Mouse (Mus musculus): ENCODE data around the gene Ttn.

DNA sequence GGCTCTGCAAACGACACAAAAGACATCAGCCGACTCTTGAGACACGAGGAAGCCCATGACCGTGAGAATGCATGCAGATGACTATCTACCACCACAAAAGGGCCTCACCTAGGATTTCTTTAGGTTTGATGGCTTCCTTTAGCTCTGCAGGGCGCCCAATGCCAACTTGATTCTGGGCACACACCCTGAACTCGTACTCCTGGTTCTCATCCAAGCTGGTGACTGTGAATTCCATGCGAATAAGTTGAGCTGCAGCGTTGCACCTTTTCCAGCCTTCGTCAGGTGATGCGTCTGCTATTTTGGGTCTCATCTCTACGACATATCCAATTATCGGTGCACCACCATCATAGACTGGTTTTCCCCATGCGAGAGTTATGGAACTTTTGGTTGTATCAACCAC, 217.8 kb downstream of the Ttn start:
- TF ChIP-seq CTCF (IDR thresholded peaks at IDR 0.05; ENCODE audit: low read depth, low read length), result no peak
- no peak for TF ChIP-seq GATA1 (IDR thresholded peaks at IDR 0.05; ENCODE audit: borderline replicate concordance, low read length)
- no peak for TF ChIP-seq TAL1 (conservative IDR thresholded peaks at IDR 0.05; ENCODE audit: low read depth, low read length)
- no peak for TF ChIP-seq GATA2 (IDR thresholded peaks at IDR 0.05; ENCODE audit: borderline replicate concordance, low read depth, low read length)
- no peak for TF ChIP-seq POLR2AphosphoS5 (IDR thresholded peaks at IDR 0.05; ENCODE audit: insufficient replicate concordance, low read depth, low read length)
